Mouse (Mus musculus): ENCODE results near the gene Tdrd3.

Tdrd3 gene

DNA sequence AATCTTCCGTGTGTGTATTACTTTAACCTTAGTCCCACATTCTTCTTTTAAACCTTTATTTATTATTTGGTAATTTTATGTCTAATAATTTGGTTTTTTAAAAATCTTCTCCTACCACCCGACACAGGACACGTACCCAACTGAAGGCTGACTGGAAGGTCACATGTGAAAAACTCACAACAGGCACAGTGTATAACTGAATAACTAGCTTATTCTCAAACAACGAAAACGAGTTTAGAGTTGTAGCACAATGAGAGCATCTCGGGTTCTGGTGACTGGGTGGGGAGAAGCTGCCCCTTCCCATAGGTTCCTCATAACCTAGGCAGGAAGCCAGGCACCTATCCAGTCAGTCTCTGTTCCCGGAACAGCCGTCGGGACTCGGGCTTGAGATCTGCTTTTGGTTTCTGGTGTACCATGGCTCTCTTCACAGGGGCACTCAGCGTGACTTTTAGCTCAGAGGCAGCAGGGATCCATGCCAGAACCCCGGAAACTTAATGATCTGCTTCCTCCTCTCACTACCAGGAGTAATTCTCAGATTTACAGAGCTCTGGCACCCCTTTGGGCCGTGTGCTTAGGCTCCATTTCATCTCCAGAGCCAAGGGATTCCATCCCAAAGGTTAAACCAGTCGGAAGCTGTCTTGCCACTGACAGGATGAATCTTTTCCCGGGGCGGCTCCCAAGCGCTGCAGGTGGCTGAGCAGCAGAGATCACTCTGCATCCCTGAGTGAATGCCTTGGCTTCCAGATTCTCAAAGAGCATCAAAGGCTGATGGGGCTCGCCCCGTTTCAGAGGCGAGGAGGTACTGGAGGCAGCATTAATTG is 151.4 kb downstream of the Tdrd3 start:
- DNase-seq, result no peak

DNA sequence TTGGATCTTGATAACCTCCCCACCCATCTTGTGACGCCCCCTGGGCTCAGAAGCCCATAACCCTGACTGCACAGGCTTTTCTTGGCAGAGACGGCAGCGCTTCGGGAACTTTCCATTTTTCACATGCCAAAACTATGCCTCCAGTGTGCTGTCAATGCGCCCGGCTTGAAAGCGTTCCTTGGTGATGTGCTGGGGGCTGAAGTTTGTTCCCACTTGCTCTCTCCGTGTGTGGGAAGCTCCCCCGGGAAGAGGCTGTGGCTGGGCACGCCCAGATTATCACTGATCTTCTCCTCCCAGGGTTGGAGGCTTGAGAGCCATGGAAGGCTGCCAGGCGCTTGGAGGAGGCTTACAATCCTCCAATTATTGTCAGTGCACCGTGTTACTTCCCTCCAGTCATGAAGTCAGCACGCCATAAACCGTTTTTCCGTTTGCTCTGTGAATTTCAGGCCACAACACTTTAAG is 152.0 kb downstream of the Tdrd3 start:
- DNase-seq, result no peak

DNA sequence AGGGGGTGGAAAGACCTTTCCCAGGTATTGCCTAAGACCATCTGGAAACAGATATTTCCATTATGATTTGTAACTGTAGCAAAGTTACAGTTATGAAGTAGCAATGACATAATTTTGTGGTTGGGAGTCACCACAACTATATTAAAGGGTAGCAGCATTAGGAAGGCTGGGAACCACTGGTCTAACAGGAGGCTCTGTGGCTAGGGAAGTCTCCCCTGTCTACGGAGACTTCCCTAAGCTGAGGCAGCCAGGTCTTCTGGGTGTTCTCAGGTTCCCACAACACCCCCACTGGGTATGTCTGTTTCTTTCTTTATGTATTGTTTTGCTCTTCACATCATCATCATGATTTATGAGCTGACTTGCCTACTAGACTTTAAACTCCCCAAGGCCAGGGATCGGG is 153.0 kb downstream of the Tdrd3 start:
- no peak for DNase-seq

DNA sequence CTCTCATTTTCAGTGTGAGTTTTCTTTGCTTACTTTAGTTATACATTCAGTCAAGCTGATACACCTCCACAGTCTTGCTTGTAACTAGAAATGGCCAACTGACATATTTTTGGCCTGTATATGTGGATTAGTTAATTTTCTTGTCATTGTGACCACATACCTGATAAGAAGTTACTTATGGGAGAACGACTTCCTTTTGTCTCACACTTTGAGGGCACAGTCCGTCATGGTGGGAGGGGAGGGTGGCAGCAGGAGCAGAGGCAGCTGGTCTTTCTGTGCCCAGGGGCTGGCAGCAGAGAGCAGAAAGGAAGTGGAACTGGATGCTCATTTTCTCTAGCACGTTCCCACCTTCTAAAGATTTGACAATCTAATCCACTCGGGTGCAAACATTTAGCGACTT is 156.0 kb downstream of the Tdrd3 start:
- DNase-seq, result no peak

DNA sequence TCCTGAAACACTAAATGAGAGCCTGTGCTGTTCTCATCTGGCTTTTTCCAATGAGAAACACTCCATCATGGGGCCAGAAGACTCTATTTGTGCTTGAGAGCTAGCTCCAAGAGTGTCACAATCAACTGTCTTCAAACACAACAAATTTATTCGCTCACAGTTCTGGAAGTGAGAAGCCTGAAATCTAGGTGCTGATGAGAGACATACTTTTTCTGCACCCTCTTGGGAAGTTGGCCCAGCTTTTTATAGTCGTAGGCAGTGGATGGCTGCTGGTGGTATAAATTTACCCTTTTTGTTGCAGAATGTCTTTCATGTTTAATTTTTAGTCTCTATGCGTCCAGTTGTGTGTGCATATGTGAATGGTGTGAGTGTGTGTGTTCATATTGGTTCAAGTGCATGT is 166.2 kb downstream of the Tdrd3 start:
- no peak for DNase-seq

Measured in thymus, postnatal 14 days (tissue).